Mouse (Mus musculus) stomach, postnatal 0 days (tissue): ENCODE results near the gene Atxn1. TPM values are rescaled to one million over a fixed set of nuclear protein-coding genes. Genes with fewer than 3 reads are reported as not detected.

Experiments used
- ATAC-seq: fragments of 200-750 bp; cut with Nextera tagmentation; 2 replicates; pipeline ENCODE4 v1.8.0; 2017; ENCODE audit not compliant: low FRiP score, low TSS enrichment
- DNase-seq: peaks from one replicate; pipeline ENCODE4 v3.0.0-alpha.2; 2016; ENCODE audit warnings: low spot score
- H3K27ac ChIP-seq: fragments of 300-500 bp; sonication (generic); replicated peaks from 2 replicates; pipeline ENCODE4 v1.5.1; 2014; ENCODE audit warnings: mild to moderate bottlenecking, control low read depth
- H3K27me3 ChIP-seq: fragments of 300-500 bp; sonication (generic); 2 replicates; pipeline ENCODE4 v1.6.1; 2014; ENCODE audit warnings: low read length; ENCODE audit not compliant: control insufficient read depth, insufficient read depth
- H3K36me3 ChIP-seq: fragments of 300-500 bp; sonication (generic); 2 replicates; pipeline ENCODE4 v1.6.1; 2014; ENCODE audit warnings: low read length, mixed read lengths; ENCODE audit not compliant: control insufficient read depth, insufficient read depth
- H3K4me1 ChIP-seq: fragments of 300-500 bp; sonication (generic); replicated peaks from 2 replicates; pipeline ENCODE4 v1.6.1; 2014; ENCODE audit warnings: antibody characterized with exemption; ENCODE audit not compliant: control insufficient read depth, insufficient read depth
- H3K4me2 ChIP-seq: fragments of 300-500 bp; sonication (generic); replicated peaks from 2 replicates; pipeline ENCODE4 v1.6.1; 2014; ENCODE audit warnings: low read depth, mild to moderate bottlenecking, control low read depth, moderate library complexity
- H3K4me3 ChIP-seq: fragments of 300-500 bp; sonication (generic); 2 replicates; pipeline ENCODE4 v1.5.1; 2014; ENCODE audit warnings: low read depth, low read length, control low read depth
- H3K9ac ChIP-seq: fragments of 300-500 bp; sonication (generic); 2 replicates; pipeline ENCODE4 v1.6.1; 2014; ENCODE audit warnings: mild to moderate bottlenecking, low read length, control low read depth, mixed read lengths
- H3K9me3 ChIP-seq: fragments of 300-500 bp; sonication (generic); 2 replicates; pipeline ENCODE4 v1.6.1; 2016; ENCODE audit warnings: low read length; ENCODE audit not compliant: control insufficient read depth
- CTCF ChIP-seq: IDR thresholded peaks from 2 replicates; pipeline ENCODE4 v1.5.1; 2016; ENCODE audit warnings: antibody characterized with exemption, low read depth, mild to moderate bottlenecking, moderate library complexity
- EP300 ChIP-seq: optimal IDR thresholded peaks from 2 replicates; pipeline ENCODE3; 2016; ENCODE audit warnings: antibody characterized with exemption
- WGBS: fragments of 180-500 bp; shearing (Covaris S2); extraction: QIAGEN DNeasy Blood & Tissue Kit; methylation state at CpG from one replicate; pipeline ENCODE4 v1.1.7; 2014; 5-methylcytosine and 5-hydroxymethylcytosine counted together
- polyA plus RNA-seq: library from polyadenylated mRNA; unstranded; fragments of >200 nt; fragmentation: Nextera tagmentation; extraction: Ambion mirVana; gene quantifications from 2 replicates; pipeline ENCODE4 v1.2.1, GENCODE M21; 2015

The Atxn1 gene
- polyA plus RNA-seq, 1 experiment from 2014 or later = 7.0 TPM

DNA sequence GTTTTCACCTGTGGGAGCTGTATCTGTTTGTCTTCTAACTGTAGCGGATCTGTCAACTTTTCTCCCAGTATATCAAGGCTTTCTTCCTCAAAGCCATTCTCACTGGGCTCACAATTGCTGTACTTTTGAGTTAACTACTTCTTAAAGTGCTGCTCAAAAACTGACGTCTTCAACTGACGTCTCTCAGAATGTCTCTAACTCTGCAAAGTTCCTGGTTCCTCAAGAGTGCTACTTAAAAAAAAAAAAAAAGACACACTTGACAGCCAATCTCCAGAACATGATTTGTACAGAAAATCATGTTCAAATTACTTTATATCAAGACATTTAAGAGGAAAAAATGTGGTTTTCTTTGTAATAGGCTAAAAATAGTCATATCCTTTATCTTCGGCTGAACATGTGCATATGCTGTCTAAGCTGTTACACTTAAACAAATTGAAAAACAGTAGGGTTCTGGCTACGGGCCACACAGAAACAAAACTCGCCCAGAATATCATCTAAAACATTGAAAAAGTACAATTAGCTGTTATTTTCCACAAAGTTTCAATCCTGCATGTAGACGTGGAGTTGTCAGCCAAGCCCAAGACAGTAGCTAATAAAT lies 249.1 kb downstream of the Atxn1 start:
- no peak for DNase-seq
- ATAC-seq = no peak
- 43% methylated on average over 7 of the region's 7 CpGs for WGBS

DNA sequence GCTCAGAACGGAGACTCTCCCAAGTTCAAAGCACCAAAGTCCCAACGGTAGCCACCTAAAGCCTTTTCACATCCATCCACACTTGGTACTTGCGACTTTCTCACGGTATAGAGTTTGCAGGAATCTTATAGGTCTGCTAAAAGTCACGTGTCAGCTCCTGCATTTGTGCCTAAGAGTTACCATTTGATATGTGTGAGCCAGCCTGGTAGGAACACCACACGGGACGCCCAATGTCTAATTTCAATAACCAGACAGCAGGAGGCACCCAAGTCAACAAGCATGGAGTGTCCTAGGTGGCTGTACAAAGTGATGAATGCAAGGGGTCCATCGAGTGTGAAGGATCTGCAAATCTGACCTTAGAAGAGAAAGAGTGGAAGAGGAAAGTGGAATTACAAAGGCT lies 254.8 kb downstream of the Atxn1 start:
- Histone ChIP-seq H3K27me3 (no peaks in the 10 kb centered on the region), H3K27ac (no peak overlapping the region), H3K36me3 (no peaks in the 10 kb centered on the region), H3K4me3 (no peak overlapping the region), H3K9ac (no peak overlapping the region), H3K9me3 (no peaks in the 10 kb centered on the region), H3K4me1 (no peaks in the 10 kb centered on the region), H3K4me2 (no peak overlapping the region)
- WGBS = 89% methylated on average over 8 of the region's 8 CpGs
- ATAC-seq (no peak), DNase-seq (no peak)
- no peak for TF ChIP-seq CTCF
- no peak for TF ChIP-seq EP300

More for the DNA sequence above, 249.1 kb downstream of the Atxn1 start:
- Histone ChIP-seq H3K27ac (no peak overlapping the region), H3K36me3 (no peaks in the 10 kb centered on the region), H3K27me3 (no peaks in the 10 kb centered on the region), H3K4me2 (no peak overlapping the region), H3K4me1 (no peaks in the 10 kb centered on the region), H3K4me3 (no peak overlapping the region), H3K9me3 (no peaks in the 10 kb centered on the region), H3K9ac (no peak overlapping the region)
- TF ChIP-seq CTCF = no peak
- TF ChIP-seq EP300 = no peak

DNA sequence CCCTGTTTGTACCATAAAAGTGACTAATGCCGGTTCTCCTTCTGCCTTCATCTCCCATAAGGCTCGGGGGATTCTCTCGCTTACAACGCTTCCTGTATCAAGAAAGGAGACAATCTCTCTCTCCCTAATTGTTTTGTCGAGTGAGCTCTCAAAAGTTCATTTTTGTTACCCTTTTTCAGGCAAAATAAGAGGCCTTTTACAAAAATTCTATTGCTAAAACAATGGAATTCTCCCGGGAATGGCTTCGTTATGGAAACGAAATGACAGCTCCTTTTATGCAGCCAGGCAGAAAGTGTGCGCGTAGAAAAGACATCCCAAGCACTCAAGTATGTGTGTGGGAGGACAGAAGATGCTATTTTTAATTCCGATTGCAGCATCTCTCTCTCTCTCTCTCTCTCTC lies 255.4 kb downstream of the Atxn1 start:
- no peak overlapping the region for H3K4me3 ChIP-seq
- TF ChIP-seq CTCF (no peak), EP300 (no peak)
- no peak for ATAC-seq
- no peak overlapping the region for H3K27ac ChIP-seq
- H3K9me3 ChIP-seq = no peaks in the 10 kb centered on the region
- DNase-seq = no peak
- WGBS = 78% methylated on average over 11 of the region's 11 CpGs
- no peak overlapping the region for H3K9ac ChIP-seq
- H3K4me2 ChIP-seq = no peak overlapping the region
- H3K27me3 ChIP-seq = no peaks in the 10 kb centered on the region
- H3K36me3 ChIP-seq = no peaks in the 10 kb centered on the region
- H3K4me1 ChIP-seq = no peaks in the 10 kb centered on the region

DNA sequence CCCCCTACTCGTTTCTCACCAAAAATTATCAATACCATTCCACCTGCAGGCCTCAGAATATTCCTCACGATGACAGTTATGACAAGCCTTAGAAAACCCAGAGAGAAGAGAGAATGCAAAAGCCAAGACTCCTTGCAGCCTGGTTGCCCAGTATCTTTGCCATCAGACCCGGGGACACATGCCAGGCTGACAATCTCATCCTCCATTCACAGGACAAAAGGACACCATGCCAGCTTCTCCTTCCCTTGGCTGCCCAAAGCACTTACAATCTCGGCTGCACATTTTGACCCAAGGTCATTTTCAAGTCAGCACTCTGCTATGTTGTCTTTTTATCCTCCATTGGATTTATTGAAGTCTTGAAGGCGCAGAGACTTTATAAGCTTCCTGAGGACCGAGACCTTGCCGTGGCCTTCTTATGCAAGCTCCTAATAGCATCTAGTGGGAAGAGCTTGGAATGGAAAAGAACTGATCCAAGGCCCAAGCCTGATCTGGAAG lies 263.5 kb downstream of the Atxn1 start:
- no peak for TF ChIP-seq EP300
- no peak for TF ChIP-seq CTCF
- H3K4me2 ChIP-seq = no peak overlapping the region
- 75% methylated on average over 7 of the region's 7 CpGs for WGBS
- H3K9me3 ChIP-seq = no peaks in the 10 kb centered on the region
- H3K4me1 ChIP-seq = no peaks in the 10 kb centered on the region
- H3K27ac ChIP-seq = no peak overlapping the region
- H3K9ac ChIP-seq = no peak overlapping the region
- ATAC-seq (no peak), DNase-seq (no peak)
- no peak overlapping the region for H3K4me3 ChIP-seq
- H3K27me3 ChIP-seq = no peaks in the 10 kb centered on the region
- H3K36me3 ChIP-seq = no peaks in the 10 kb centered on the region

DNA sequence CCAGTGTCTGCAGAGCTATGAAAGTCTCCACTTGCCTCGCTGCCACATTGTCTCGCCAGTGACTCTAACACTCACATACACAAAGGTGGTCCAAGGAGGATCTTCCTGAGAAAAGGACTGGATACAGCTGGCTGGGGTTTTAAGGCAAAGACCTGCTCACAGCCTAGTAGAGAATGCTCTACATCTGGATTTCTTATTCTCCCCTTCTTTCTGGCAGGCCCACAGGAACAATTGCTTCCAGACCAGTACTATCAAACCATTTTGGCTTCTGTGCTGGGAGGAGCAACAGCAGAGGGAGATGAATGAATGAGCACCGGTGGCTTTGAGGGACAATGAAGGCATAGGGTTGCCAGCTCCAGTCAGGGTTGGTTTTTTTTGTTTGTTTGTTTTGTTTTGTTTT lies 265.8 kb downstream of the Atxn1 start:
- no peak overlapping the region for H3K9ac ChIP-seq
- no peak for TF ChIP-seq EP300
- no peak for TF ChIP-seq CTCF
- no peaks in the 10 kb centered on the region; the same call in 1 of the 2 replicates for H3K36me3 ChIP-seq
- ATAC-seq (no peak), DNase-seq (no peak)
- no peaks in the 10 kb centered on the region for H3K27me3 ChIP-seq
- H3K27ac ChIP-seq = no peak overlapping the region
- WGBS = 79% methylated on average over 3 of the region's 3 CpGs
- H3K4me3 ChIP-seq = no peak overlapping the region
- no peaks in the 10 kb centered on the region for H3K4me1 ChIP-seq
- no peak overlapping the region for H3K4me2 ChIP-seq
- no peaks in the 10 kb centered on the region for H3K9me3 ChIP-seq

DNA sequence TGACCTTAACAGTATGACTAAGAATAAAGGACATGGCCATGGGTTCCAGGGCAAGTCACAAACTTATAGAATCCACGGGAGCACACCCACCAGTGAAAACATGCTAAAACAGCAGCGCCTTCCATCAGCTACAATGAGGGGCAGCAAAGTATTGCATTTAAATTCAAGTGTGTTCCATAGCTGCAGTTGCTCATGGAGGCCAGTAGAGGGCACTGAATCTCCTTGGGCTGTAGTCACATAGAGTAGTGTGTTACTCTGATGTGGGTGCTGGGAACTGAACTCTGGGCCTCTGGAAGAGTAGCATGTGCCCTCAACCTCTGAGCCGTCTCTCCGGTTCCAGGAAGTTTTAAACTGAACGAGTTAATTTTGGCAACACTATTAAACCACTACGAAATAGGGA lies 268.8 kb downstream of the Atxn1 start:
- WGBS = 96% methylated on average over 6 of the region's 6 CpGs
- no peak overlapping the region for H3K27ac ChIP-seq

More for the DNA sequence above, 268.8 kb downstream of the Atxn1 start:
- Histone ChIP-seq H3K9ac (no peak overlapping the region), H3K4me1 (no peaks in the 10 kb centered on the region), H3K27me3 (no peaks in the 10 kb centered on the region), H3K4me2 (no peak overlapping the region), H3K36me3 (no peaks in the 10 kb centered on the region; the same call in 1 of the 2 replicates), H3K4me3 (no peak overlapping the region), H3K9me3 (no peaks in the 10 kb centered on the region)
- ATAC-seq (no peak), DNase-seq (no peak)
- TF ChIP-seq CTCF (peak; percentile 62), EP300 (no peak)
